Mouse (Mus musculus) lung, postnatal 0 days (tissue): Measurements from ENCODE around the gene Kcnh1.

Source experiments
- CTCF ChIP-seq: IDR thresholded peaks from 2 replicates; pipeline ENCODE4 v1.5.1; 2016; ENCODE audit warnings: antibody characterized with exemption, mild to moderate bottlenecking
- EP300 ChIP-seq: IDR thresholded peaks from 2 replicates; pipeline ENCODE4 v1.6.1; 2016; ENCODE audit warnings: antibody characterized with exemption, mild to moderate bottlenecking, control low read depth

GRCm38 (mm10) chr1:192447666-192448065, 257.1 kb downstream of the Kcnh1 start:
- TF ChIP-seq EP300, result no peak
- no peak for TF ChIP-seq CTCF
